Mouse (Mus musculus) heart, embryonic 12.5 days (tissue): ENCODE measurements around the gene Hist1h2bq. TPM values are rescaled to one million over a fixed set of nuclear protein-coding genes. Genes with fewer than 3 reads are reported as not detected.
A peak's percentile ranks its signal among the peaks of the same experiment; 100 is the strongest.

ENCODE experiments used
- ATAC-seq: fragments of 200-750 bp; cut with Nextera tagmentation; 2 replicates; pipeline ENCODE4 v1.8.0; 2017; ENCODE audit warnings: moderate TSS enrichment, moderate library complexity; ENCODE audit not compliant: insufficient number of reproducible peaks, low FRiP score
- H3K27ac ChIP-seq: fragments of 300-500 bp; sonication (generic); 2 replicates; pipeline ENCODE4 v1.5.1; 2016; ENCODE audit warnings: mild to moderate bottlenecking, moderate library complexity; ENCODE audit not compliant: poor library complexity, severe bottlenecking
- H3K27me3 ChIP-seq: fragments of 300-500 bp; sonication (generic); replicated peaks from 2 replicates; pipeline ENCODE4 v1.6.1; 2016; ENCODE audit warnings: mild to moderate bottlenecking, moderate library complexity
- H3K36me3 ChIP-seq: fragments of 300-500 bp; sonication (generic); 2 replicates; pipeline ENCODE4 v1.6.1; 2016; ENCODE audit warnings: mild to moderate bottlenecking, moderate library complexity
- H3K4me1 ChIP-seq: fragments of 300-500 bp; sonication (generic); replicated peaks from 2 replicates; pipeline ENCODE4 v1.6.1; 2016; ENCODE audit warnings: mild to moderate bottlenecking
- H3K4me2 ChIP-seq: fragments of 300-500 bp; sonication (generic); 2 replicates; pipeline ENCODE4 v1.6.1; 2016; ENCODE audit warnings: mild to moderate bottlenecking, moderate library complexity
- H3K4me3 ChIP-seq: fragments of 300-500 bp; sonication (generic); 2 replicates; pipeline ENCODE4 v1.5.1; 2016; ENCODE audit warnings: mild to moderate bottlenecking
- H3K9ac ChIP-seq: fragments of 300-500 bp; sonication (generic); 2 replicates; pipeline ENCODE4 v1.6.1; 2016; ENCODE audit warnings: mild to moderate bottlenecking, moderate library complexity
- H3K9me3 ChIP-seq: fragments of 300-500 bp; sonication (generic); replicated peaks from 2 replicates; pipeline ENCODE4 v1.6.1; 2016; ENCODE audit warnings: mild to moderate bottlenecking, moderate library complexity
- WGBS: fragments of 180-500 bp; shearing (Covaris S2); methylation state at CpG from one replicate; pipeline ENCODE4 v1.1.7; 2016; 5-methylcytosine and 5-hydroxymethylcytosine counted together
- microRNA-seq: library from miRNA; unstranded; fragments of <30 nt; microRNA quantifications from one replicate; pipeline ENCODE4, GENCODE M21; 2017
- polyA plus RNA-seq: library from polyadenylated mRNA; unstranded; fragments of >200 nt; fragmentation: Nextera tagmentation; extraction: Ambion mirVana; gene quantifications from 2 replicates; pipeline ENCODE4 v1.2.1, GENCODE M21; 2016

Hist1h2bq gene
- polyA plus RNA-seq, 1 experiment from 2014 or later = 8.4 TPM

DNA sequence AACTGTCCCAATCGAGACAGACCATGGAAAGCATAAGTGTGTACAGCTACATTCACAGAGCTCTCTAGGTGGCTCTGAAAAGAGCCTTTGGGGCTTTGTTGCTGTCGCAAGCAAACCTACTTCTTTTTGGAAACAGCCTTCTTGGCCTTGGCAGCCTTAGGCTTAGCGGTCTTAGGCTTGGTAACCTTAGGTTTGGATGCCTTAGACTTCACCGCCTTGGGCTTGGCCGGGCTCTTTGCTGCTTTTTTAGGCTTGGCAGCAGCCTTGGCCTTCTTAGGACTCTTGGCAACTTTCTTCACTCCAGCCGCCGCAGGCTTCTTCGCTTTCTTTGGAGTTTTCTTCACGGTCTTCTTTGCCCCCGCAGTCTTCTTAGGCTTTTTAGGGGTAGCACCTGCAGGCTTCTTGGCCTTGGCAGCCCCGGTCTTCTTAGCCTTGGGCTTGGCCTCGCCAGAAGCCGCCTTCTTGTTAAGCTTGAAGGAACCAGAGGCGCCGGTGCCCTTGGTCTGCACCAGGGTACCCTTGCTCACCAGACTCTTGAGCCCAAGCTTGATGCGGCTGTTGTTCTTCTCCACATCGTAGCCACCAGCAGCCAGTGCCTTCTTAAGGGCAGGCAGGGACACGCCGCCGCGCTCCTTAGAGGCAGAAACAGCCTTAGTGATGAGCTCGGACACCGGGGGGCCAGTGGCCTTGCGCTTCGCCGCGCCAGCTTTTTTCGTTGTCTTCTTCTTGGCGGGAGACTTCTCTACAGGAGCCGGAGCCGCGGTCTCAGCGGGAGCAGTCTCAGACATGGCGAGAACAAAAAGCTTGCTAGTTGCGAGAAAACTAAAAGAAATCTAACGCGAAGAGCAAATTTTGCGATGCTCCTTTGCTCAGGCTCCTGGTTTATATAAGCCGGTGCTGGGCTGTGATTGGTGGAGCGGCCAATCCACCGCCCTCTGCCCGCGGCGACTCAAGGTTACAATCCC, 29.9 kb downstream of the Hist1h2bq start, which contains the start of gene Hist1h1b:
Gene Hist1h1b, minus strand, starts transcription at position 859 of the 965 bp plus-strand sequence.
- Histone ChIP-seq H3K4me3 (peak within 1 kb of the TSS; percentile 66), H3K27ac (peak within 1 kb of the TSS; percentile 91), H3K4me1 (peaks cover 23% of the 10 kb centered on the region), H3K9ac (peak within 1 kb of the TSS; percentile 93), H3K9me3 (no peaks in the 10 kb centered on the region), H3K4me2 (peak within 1 kb of the TSS; percentile 88), H3K36me3 (no peaks in the 10 kb centered on the region), H3K27me3 (no peaks in the 10 kb centered on the region)
- ATAC-seq = peak; percentile 69; the same call in 1 of the 2 replicates
- under 1% methylated on average over 44 of the region's 44 CpGs for WGBS

- 8% methylated on average over 33 of the region's 33 CpGs for WGBS
- Histone ChIP-seq H3K4me3 (peak overlapping the region; percentile 66), H3K36me3 (no peaks in the 10 kb centered on the region), H3K9ac (peak overlapping the region; percentile 93), H3K27ac (peak overlapping the region; percentile 91), H3K27me3 (no peaks in the 10 kb centered on the region), H3K4me2 (peak overlapping the region; percentile 88), H3K4me1 (peaks cover 19% of the 10 kb centered on the region), H3K9me3 (no peaks in the 10 kb centered on the region)
- peak; percentile 80 for ATAC-seq
These were observed 30.9 kb downstream of the Hist1h2bq start for GRCm38 (mm10) chr13:21778814-21779766.

Small RNA genes lying within 50 kb of the gene (microRNA-seq; reads per million reads assigned to microRNA genes)
- gene Gm19658 (not detected), gene Gm44346 (not detected), gene Gm44466 (not detected)

Other genes with a start within 250 kb of the Hist1h2bq start
- not detected in 2 replicates for gene Olfr1364, start 228.4 kb downstream of the Hist1h2bq start, polyA plus RNA-seq
- not detected in 2 replicates for gene Olfr1362, start 196.2 kb downstream of the Hist1h2bq start, polyA plus RNA-seq
- not detected in 2 replicates for gene Olfr11, start 167.7 kb downstream of the Hist1h2bq start, polyA plus RNA-seq
- not detected in 2 replicates for gene Olfr1361, start 146.8 kb downstream of the Hist1h2bq start, polyA plus RNA-seq
- not detected in 2 replicates for gene Olfr1360, start 132.8 kb downstream of the Hist1h2bq start, polyA plus RNA-seq
- gene Olfr1359, start 112.1 kb downstream of the Hist1h2bq start, polyA plus RNA-seq = not detected in 2 replicates
- 0.91 TPM in 1 of 2 replicates, not detected in the other for gene Hist1h2bl, start 94.1 kb downstream of the Hist1h2bq start, polyA plus RNA-seq
- 5.4 and 6.6 TPM in 2 replicates for gene Hist1h2ai, start 93.8 kb downstream of the Hist1h2bq start, polyA plus RNA-seq
- 2.0 TPM in 2 replicates for gene Hist1h3h, start 92.5 kb downstream of the Hist1h2bq start, polyA plus RNA-seq
- gene Hist1h2bm, start 88.2 kb downstream of the Hist1h2bq start, polyA plus RNA-seq = 1.4 and 2.5 TPM in 2 replicates
- 0.31 and 0.68 TPM in 2 replicates for gene Hist1h4j, start 75.1 kb downstream of the Hist1h2bq start, polyA plus RNA-seq
- gene Hist1h4k, start 59.7 kb downstream of the Hist1h2bq start, polyA plus RNA-seq = 0.80 TPM in 1 of 2 replicates, not detected in the other
- 7.0 and 11.4 TPM in 2 replicates for gene Hist1h2ak, start 56.4 kb downstream of the Hist1h2bq start, polyA plus RNA-seq
- gene Hist1h2bn, start 56.1 kb downstream of the Hist1h2bq start, polyA plus RNA-seq = 1.1 and 2.1 TPM in 2 replicates
- gene Hist1h1b, start 29.6 kb downstream of the Hist1h2bq start, polyA plus RNA-seq = 12.4 and 12.5 TPM in 2 replicates
- gene Hist1h3i, start 26.8 kb downstream of the Hist1h2bq start, polyA plus RNA-seq = 54.7 and 68.0 TPM in 2 replicates
- 1.3 and 6.2 TPM in 2 replicates for gene Hist1h2an, start 23.0 kb downstream of the Hist1h2bq start, polyA plus RNA-seq
- 1.3 and 1.4 TPM in 2 replicates for gene Hist1h2bp, start 22.7 kb downstream of the Hist1h2bq start, polyA plus RNA-seq
- gene Hist1h2ao, start 268 bp upstream of the Hist1h2bq start, polyA plus RNA-seq = 2.6 TPM in 1 of 2 replicates, not detected in the other
- not detected in 2 replicates for gene Hist1h4m, start 1.5 kb upstream of the Hist1h2bq start, polyA plus RNA-seq
- 8.4 and 15.5 TPM in 2 replicates for gene Hist1h4n, start 22.0 kb upstream of the Hist1h2bq start, polyA plus RNA-seq
- 2,122 and 2,141 TPM in 2 replicates for gene Hist1h2ap, start 23.3 kb upstream of the Hist1h2bq start, polyA plus RNA-seq
- 8.1 and 12.8 TPM in 2 replicates for gene Hist1h2br, start 23.5 kb upstream of the Hist1h2bq start, polyA plus RNA-seq
- gene Zfp184, start 134.9 kb upstream of the Hist1h2bq start, polyA plus RNA-seq = 7.5 and 8.3 TPM in 2 replicates
- gene Pom121l2, start 171.0 kb upstream of the Hist1h2bq start, polyA plus RNA-seq = 0.13 and 0.14 TPM in 2 replicates
- gene Prss16, start 199.5 kb upstream of the Hist1h2bq start, polyA plus RNA-seq = 0.17 and 0.28 TPM in 2 replicates
- 3.7 and 5.0 TPM in 2 replicates for gene Hist1h2ah, start 225.4 kb upstream of the Hist1h2bq start, polyA plus RNA-seq
- 2.3 and 3.6 TPM in 2 replicates for gene Hist1h2bk, start 225.7 kb upstream of the Hist1h2bq start, polyA plus RNA-seq
- gene Hist1h4i, start 231.2 kb upstream of the Hist1h2bq start, polyA plus RNA-seq = 10.4 and 12.2 TPM in 2 replicates
- gene Hist1h2ag, start 232.7 kb upstream of the Hist1h2bq start, polyA plus RNA-seq = 11.6 and 14.5 TPM in 2 replicates
- gene Hist1h2bj, start 233.0 kb upstream of the Hist1h2bq start, polyA plus RNA-seq = 3.4 and 6.2 TPM in 2 replicates